Mouse (Mus musculus) adrenal gland, postnatal 14 days (tissue): ENCODE data around the gene Stx6. TPM values are rescaled to one million over a fixed set of nuclear protein-coding genes. Genes with fewer than 3 reads are reported as not detected.

Source experiments
- DNase-seq: peaks from one replicate; pipeline ENCODE4 v3.0.0; 2021; ENCODE audit warnings: mixed read lengths
- long read RNA-seq, 2 experiments: library from polyadenylated mRNA; stranded (forward); transcript quantifications; one replicate each; pipeline ENCODE4 v2.0.0; 2021
- total RNA-seq: library from RNA; stranded (reverse); gene quantifications from 2 replicates; pipeline ENCODE4 v1.2.3, GENCODE M21; 2021

Stx6 gene
- total RNA-seq = 48.4 and 59.5 TPM in 2 replicates
- long read RNA-seq, experiment 1, full-length matches to known transcripts = 126 of 134 reads
- long read RNA-seq, experiment 1, partial matches to known transcripts = 3 of 134 reads
- long read RNA-seq, experiment 1, other reads (novel, unspliced or antisense) = 5 of 134 reads
- long read RNA-seq, experiment 2, full-length matches to known transcripts = 80 of 87 reads
- long read RNA-seq, experiment 2, partial matches to known transcripts = 0 of 87 reads
- long read RNA-seq, experiment 2, other reads (novel, unspliced or antisense) = 7 of 87 reads

- DNase-seq = peak; percentile 99
Observed at GRCm38 (mm10) chr1:155158141-155158969, at the start of gene Stx6. Stx6 (plus strand) TSS chr1:155158715.

- DNase-seq = no peak
Observed at GRCm38 (mm10) chr1:155109387-155110350, 48.8 kb upstream of the Stx6 start.

GRCm38 (mm10) chr1:155111491-155111890, 47.0 kb upstream of the Stx6 start:
- no peak for DNase-seq

GRCm38 (mm10) chr1:155112118-155112517, 46.4 kb upstream of the Stx6 start:
- DNase-seq = no peak

- DNase-seq = no peak
Observed at GRCm38 (mm10) chr1:155112875-155113274, 45.6 kb upstream of the Stx6 start.

GRCm38 (mm10) chr1:155113946-155114345, 44.6 kb upstream of the Stx6 start:
- DNase-seq = peak; percentile 22

- DNase-seq = no peak
Observed at GRCm38 (mm10) chr1:155119719-155120118, 38.8 kb upstream of the Stx6 start.

- DNase-seq = peak; percentile 80
Observed at GRCm38 (mm10) chr1:155121977-155122939, 36.3 kb upstream of the Stx6 start.

GRCm38 (mm10) chr1:155124397-155124796, 34.1 kb upstream of the Stx6 start:
- no peak for DNase-seq

- peak; percentile 58 for DNase-seq
Observed at GRCm38 (mm10) chr1:155126716-155127115, 31.8 kb upstream of the Stx6 start.

- DNase-seq = no peak
Observed at GRCm38 (mm10) chr1:155127429-155127934, 31.0 kb upstream of the Stx6 start.

GRCm38 (mm10) chr1:155134866-155135265, 23.6 kb upstream of the Stx6 start:
- no peak for DNase-seq

- peak; percentile 89 for DNase-seq
Observed at GRCm38 (mm10) chr1:155138795-155139194, 19.7 kb upstream of the Stx6 start.

GRCm38 (mm10) chr1:155140076-155140475, 18.4 kb upstream of the Stx6 start:
- DNase-seq = peak; percentile 75

- DNase-seq = peak; percentile 50
Observed at GRCm38 (mm10) chr1:155145620-155146019, 12.9 kb upstream of the Stx6 start.

GRCm38 (mm10) chr1:155146572-155146980, 11.9 kb upstream of the Stx6 start, which contains the start of gene Mr1:
Mr1 (minus strand) TSS chr1:155146814.
- peak; percentile 53 for DNase-seq

GRCm38 (mm10) chr1:155147228-155147627, 11.3 kb upstream of the Stx6 start:
- no peak for DNase-seq

GRCm38 (mm10) chr1:155149403-155149802, 9.1 kb upstream of the Stx6 start:
- no peak for DNase-seq

- DNase-seq = no peak
Observed at GRCm38 (mm10) chr1:155150821-155151220, 7.7 kb upstream of the Stx6 start.

- DNase-seq = no peak
Observed at GRCm38 (mm10) chr1:155153906-155154305, 4.6 kb upstream of the Stx6 start.
